Mouse (Mus musculus): ENCODE measurements at regions not wholly inside any gene's neighbourhood (a gene's known extent, or its start where the extent isn't known, plus 50 kb on each side); places are given as distances from the start of the nearest gene placed in this dataset.

DNA sequence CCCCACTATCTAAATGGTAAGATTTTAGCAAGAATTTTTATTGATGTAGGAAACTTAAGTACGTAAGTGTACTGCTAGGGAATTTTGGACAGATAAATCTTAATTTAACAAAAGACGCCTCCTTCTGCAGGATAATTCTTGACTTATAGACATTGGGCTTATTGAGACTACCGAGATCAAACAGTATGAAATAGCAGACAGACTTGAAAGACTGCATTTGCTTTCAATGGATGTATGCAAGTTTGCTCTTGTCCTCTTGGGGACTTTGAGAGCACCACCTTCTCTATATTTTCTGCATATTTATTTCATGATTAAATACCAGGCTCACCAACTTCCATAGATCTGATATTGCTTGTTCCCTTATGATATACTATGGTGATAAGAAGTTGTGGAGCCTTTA is 92.8 kb upstream of the 1700056E22Rik start:
- H3K9ac ChIP-seq (ENCODE audit: low read depth, low read length), result no peak overlapping the region
- H3K9me3 ChIP-seq (ENCODE audit: control insufficient read depth, low read length), result no peaks in the 10 kb centered on the region
- no peak for ATAC-seq (ENCODE audit: low FRiP score)
- WGBS, result 96% methylated on average over 3 of the region's 3 CpGs
- DNase-seq (ENCODE audit: low spot score), result no peak
- no peak overlapping the region for H3K4me2 ChIP-seq (replicated peaks; ENCODE audit: low read depth, low read length)
- no peak overlapping the region for H3K4me3 ChIP-seq (ENCODE audit: low read depth, low read length)
- H3K36me3 ChIP-seq (ENCODE audit: control insufficient read depth, insufficient read depth, low read length), result no peaks in the 10 kb centered on the region
- H3K27ac ChIP-seq (ENCODE audit: low read depth, low read length), result no peak overlapping the region
- no peaks in the 10 kb centered on the region for H3K27me3 ChIP-seq (ENCODE audit: control insufficient read depth, insufficient read depth, low read length)
- no peaks in the 10 kb centered on the region for H3K4me1 ChIP-seq (replicated peaks; ENCODE audit: control insufficient read depth, insufficient read depth, low read length)

Data from hindbrain, embryonic 11.5 days (tissue).